Mouse (Mus musculus) liver, postnatal 0 days (tissue): ENCODE results near the gene Atp5l. TPM values are rescaled to one million over a fixed set of nuclear protein-coding genes. Genes with fewer than 3 reads are reported as not detected.

Experiments used
- ATAC-seq: fragments of 200-750 bp; cut with Nextera tagmentation; 2 replicates; pipeline ENCODE4 v1.8.0; 2017; ENCODE audit warnings: mild to moderate bottlenecking, moderate library complexity
- DNase-seq: peaks from one replicate; pipeline ENCODE4 v3.0.0-alpha.2; 2016
- H3K27ac ChIP-seq: fragments of 300-500 bp; sonication (generic); 2 replicates; pipeline ENCODE4 v1.5.1; 2014; ENCODE audit warnings: antibody characterized with exemption, moderate library complexity, mild to moderate bottlenecking, low read depth
- H3K27me3 ChIP-seq: fragments of 300-500 bp; sonication (generic); 2 replicates; pipeline ENCODE4 v1.6.1; 2014; ENCODE audit warnings: low read length, control low read depth, mixed read lengths; ENCODE audit not compliant: insufficient read depth
- H3K36me3 ChIP-seq: fragments of 300-500 bp; sonication (generic); replicated peaks from 2 replicates; pipeline ENCODE4 v1.6.1; 2014; ENCODE audit warnings: mild to moderate bottlenecking, control low read depth, low read length, moderate library complexity, mixed read lengths; ENCODE audit not compliant: insufficient read depth
- H3K4me1 ChIP-seq: fragments of 300-500 bp; sonication (generic); 2 replicates; pipeline ENCODE4 v1.6.1; 2014; ENCODE audit warnings: antibody characterized with exemption, mild to moderate bottlenecking, control low read depth; ENCODE audit not compliant: insufficient read depth
- H3K4me2 ChIP-seq: fragments of 300-500 bp; sonication (generic); 2 replicates; pipeline ENCODE4 v1.6.1; 2014; ENCODE audit warnings: low read depth, mild to moderate bottlenecking, low read length, moderate library complexity, mixed read lengths
- H3K4me3 ChIP-seq: fragments of 300-500 bp; sonication (generic); 2 replicates; pipeline ENCODE4 v1.5.1; 2014; ENCODE audit warnings: low read depth, low read length
- H3K9ac ChIP-seq: fragments of 300-500 bp; sonication (generic); replicated peaks from 2 replicates; pipeline ENCODE4 v1.6.1; 2014; ENCODE audit warnings: mild to moderate bottlenecking, moderate library complexity
- H3K9me3 ChIP-seq: fragments of 300-500 bp; sonication (generic); 2 replicates; pipeline ENCODE4 v1.6.1; 2016; ENCODE audit warnings: mild to moderate bottlenecking, control low read depth, low read length, mixed read lengths
- CTCF ChIP-seq: sonication (generic); IDR thresholded peaks from 2 replicates; pipeline ENCODE4 v1.5.1; 2016; ENCODE audit warnings: antibody characterized with exemption, low read depth
- EP300 ChIP-seq: IDR thresholded peaks from 2 replicates; pipeline ENCODE4 v1.6.1; 2016; ENCODE audit warnings: antibody characterized with exemption, low read depth, mild to moderate bottlenecking
- WGBS: fragments of 180-500 bp; shearing (Covaris S2); extraction: QIAGEN DNeasy Blood & Tissue Kit; methylation state at CpG from one replicate; pipeline ENCODE4 v1.1.7; 2014; ENCODE audit not compliant: insufficient replicate concordance; 5-methylcytosine and 5-hydroxymethylcytosine counted together
- polyA plus RNA-seq: library from polyadenylated mRNA; unstranded; fragments of >200 nt; fragmentation: Nextera tagmentation; extraction: Ambion mirVana; gene quantifications from 2 replicates; pipeline ENCODE4 v1.2.1, GENCODE M21; 2015

The Atp5l gene
- polyA plus RNA-seq, 1 experiment from 2014 or later = 764 TPM

GRCm38 (mm10) chr9:44868336-44869094 lies 52.0 kb downstream of the Atp5l start:
- no peaks in the 10 kb centered on the region for H3K27me3 ChIP-seq
- 77% methylated on average over 13 of the region's 13 CpGs for WGBS
- H3K36me3 ChIP-seq = peaks cover 19% of the 10 kb centered on the region
- no peak overlapping the region for H3K27ac ChIP-seq
- ATAC-seq (no peak), DNase-seq (no peak)
- TF ChIP-seq EP300 (no peak), CTCF (no peak)
- no peaks in the 10 kb centered on the region for H3K9me3 ChIP-seq
- H3K4me1 ChIP-seq = peaks cover 13% of the 10 kb centered on the region
- no peak overlapping the region for H3K9ac ChIP-seq
- H3K4me3 ChIP-seq = no peak overlapping the region
- H3K4me2 ChIP-seq = no peak overlapping the region

- Histone ChIP-seq H3K36me3 (peaks cover 19% of the 10 kb centered on the region), H3K9ac (no peak overlapping the region), H3K4me3 (no peak overlapping the region), H3K9me3 (no peaks in the 10 kb centered on the region), H3K4me1 (peaks cover 20% of the 10 kb centered on the region), H3K27me3 (no peaks in the 10 kb centered on the region), H3K27ac (no peak overlapping the region), H3K4me2 (no peak overlapping the region)
- DNase-seq = no peak
- ATAC-seq = no peak
- WGBS = 43% methylated on average over 3 of the region's 3 CpGs
- TF ChIP-seq CTCF (no peak), EP300 (no peak)
Measured at GRCm38 (mm10) chr9:44867664-44868063, 52.9 kb downstream of the Atp5l start.

- TF ChIP-seq EP300 (no peak), CTCF (no peak)
- Histone ChIP-seq H3K9ac (no peak overlapping the region), H3K9me3 (no peaks in the 10 kb centered on the region), H3K36me3 (peaks cover 19% of the 10 kb centered on the region), H3K4me1 (peaks cover 20% of the 10 kb centered on the region), H3K27me3 (no peaks in the 10 kb centered on the region), H3K4me2 (no peak overlapping the region), H3K4me3 (no peak overlapping the region), H3K27ac (peak overlapping the region; percentile 30; the same call in 1 of the 2 replicates)
- WGBS = 60% methylated on average over 9 of the region's 9 CpGs
- no peak for DNase-seq
- no peak for ATAC-seq
Measured at GRCm38 (mm10) chr9:44866501-44867240, 53.9 kb downstream of the Atp5l start.

Other genes with a start within 250 kb of the Atp5l start
- 0.94 and 1.4 TPM in 2 replicates for gene Treh, start 247.5 kb downstream of the Atp5l start, polyA plus RNA-seq
- gene Phldb1, start 185.5 kb downstream of the Atp5l start, polyA plus RNA-seq = 1.5 and 2.2 TPM in 2 replicates
- 53.5 and 58.4 TPM in 2 replicates for gene Arcn1, start 152.9 kb downstream of the Atp5l start, polyA plus RNA-seq
- 23.6 and 24.5 TPM in 2 replicates for gene Ift46, start 152.8 kb downstream of the Atp5l start, polyA plus RNA-seq
- gene Tmem25, start 121.4 kb downstream of the Atp5l start, polyA plus RNA-seq = 5.6 and 6.0 TPM in 2 replicates
- 588 and 688 TPM in 2 replicates for gene Ttc36, start 117.7 kb downstream of the Atp5l start, polyA plus RNA-seq
- 1.8 and 2.2 TPM in 2 replicates for gene Kmt2a, start 39.4 kb downstream of the Atp5l start, polyA plus RNA-seq
- 7.5 and 7.9 TPM in 2 replicates for gene Ube4a, start 44.9 kb upstream of the Atp5l start, polyA plus RNA-seq
- gene Cd3g, start 59.7 kb upstream of the Atp5l start, polyA plus RNA-seq = 1.8 and 2.2 TPM in 2 replicates
- gene Cd3d, start 61.0 kb upstream of the Atp5l start, polyA plus RNA-seq = 0.17 and 0.46 TPM in 2 replicates
- gene Cd3e, start 88.9 kb upstream of the Atp5l start, polyA plus RNA-seq = not detected in 2 replicates
- gene Mpzl2, start 119.1 kb upstream of the Atp5l start, polyA plus RNA-seq = 13.7 and 15.7 TPM in 2 replicates
- gene Mpzl3, start 134.4 kb upstream of the Atp5l start, polyA plus RNA-seq = 0.99 and 1.4 TPM in 2 replicates
- 0.68 and 0.73 TPM in 2 replicates for gene Jaml, start 158.4 kb upstream of the Atp5l start, polyA plus RNA-seq
- gene Scn2b, start 197.0 kb upstream of the Atp5l start, polyA plus RNA-seq = 0.06 and 0.09 TPM in 2 replicates
- 0.73 and 0.82 TPM in 2 replicates for gene Scn4b, start 217.7 kb upstream of the Atp5l start, polyA plus RNA-seq